In genomic region chr11:99143123-99144082, GRCm38 (mm10) we compare ENCODE assay signal across 14 mouse cellular contexts. TPM values are rescaled to one million over a fixed set of nuclear protein-coding genes. Genes with fewer than 3 reads are reported as not detected.
DNase-seq lines count a peak whose midpoint lies in the region; ATAC-seq and TF ChIP-seq lines count a peak whose summit lies in the region.
"Had no signal": no experiment of that assay in that cellular context is flagged by ENCODE, and none has a peak within 500 bp of the region (broad histone marks: within the 10 kb centered on the region; RNA-seq: fewer than 3 reads in every experiment).

No protein-coding gene starts in this region.

- no peak overlapping the region for H3K4me2 ChIP-seq in heart, embryonic 11.5 days
- H3K4me2 ChIP-seq in lung, postnatal 0 days (replicated peaks; ENCODE audit: low read depth, low read length) = no peak overlapping the region
- H3K4me2 ChIP-seq in embryonic facial prominence, embryonic 13.5 days = no peak overlapping the region
- H3K4me2 ChIP-seq: hindbrain, embryonic 13.5 days; liver, embryonic 13.5 days had no signal

- no peaks in the 10 kb centered on the region for H3K27me3 ChIP-seq in heart, embryonic 11.5 days (ENCODE audit: control insufficient read depth, insufficient read depth, low read length)
- H3K27me3 ChIP-seq in lung, postnatal 0 days (replicated peaks; ENCODE audit: insufficient read depth, low read length) = no peaks in the 10 kb centered on the region
- no peaks in the 10 kb centered on the region for H3K27me3 ChIP-seq in embryonic facial prominence, embryonic 13.5 days
- H3K27me3 ChIP-seq: hindbrain, embryonic 13.5 days had no signal

- intact Hi-C loops in heart, postnatal 10 days (cut with DNase I) = no loop called here

- H3K9ac ChIP-seq in heart, embryonic 11.5 days (ENCODE audit: low read depth, low read length) = 0 out of 2 replicates have a peak overlapping the region, but pooled peaks have one; percentile 12
- no peak overlapping the region for H3K9ac ChIP-seq in lung, postnatal 0 days (replicated peaks; ENCODE audit: low read depth)
- no peak overlapping the region for H3K9ac ChIP-seq in embryonic facial prominence, embryonic 13.5 days
- H3K9ac ChIP-seq: hindbrain, embryonic 13.5 days; liver, embryonic 13.5 days had no signal

- no peak for ATAC-seq in heart, embryonic 11.5 days (replicated peaks; ENCODE audit: insufficient number of reproducible peaks, low FRiP score, low TSS enrichment)
- no peak for ATAC-seq in lung, postnatal 0 days
- no peak for ATAC-seq in embryonic facial prominence, embryonic 13.5 days (ENCODE audit: insufficient number of reproducible peaks, insufficient read depth, low FRiP score, low TSS enrichment, low read depth)
- ATAC-seq in monocyte, adult 5-6 weeks (replicated peaks; ENCODE audit: insufficient number of reproducible peaks, low FRiP score, low TSS enrichment, poor library complexity, severe bottlenecking) = no peak

- no peak for DNase-seq in heart, postnatal 10 days
- no peak for DNase-seq in lung, postnatal 0 days (ENCODE audit: low spot score)
- no peak for DNase-seq in lung, postnatal 25 days (ENCODE audit: low spot score)
- DNase-seq in thymus, postnatal 14 days = peak; percentile 71
- no peak for DNase-seq in frontal cortex, adult 2 months (ENCODE audit: extremely low spot score in 1 of 2, low spot score in 1 of 2)
- DNase-seq: cerebellum, adult 11 months; liver, embryonic 13.5 days had no signal

- no peaks in the 10 kb centered on the region for H3K9me3 ChIP-seq in heart, embryonic 11.5 days (replicated peaks; ENCODE audit: control insufficient read depth, low read length)
- H3K9me3 ChIP-seq in lung, postnatal 0 days (ENCODE audit: low read length) = no peaks in the 10 kb centered on the region
- no peaks in the 10 kb centered on the region for H3K9me3 ChIP-seq in embryonic facial prominence, embryonic 13.5 days
- H3K9me3 ChIP-seq: hindbrain, embryonic 13.5 days; liver, embryonic 13.5 days had no signal

- 63% methylated on average over 16 of the region's 16 CpGs for WGBS in heart, embryonic 11.5 days (ENCODE audit: insufficient replicate concordance)
- WGBS in lung, postnatal 0 days = 46% methylated on average over 16 of the region's 16 CpGs
- WGBS in embryonic facial prominence, embryonic 13.5 days = 50% methylated on average over 16 of the region's 16 CpGs

- H3K36me3 ChIP-seq in heart, embryonic 11.5 days (ENCODE audit: control insufficient read depth, insufficient read depth, low read length) = no peaks in the 10 kb centered on the region
- H3K36me3 ChIP-seq in lung, postnatal 0 days (ENCODE audit: insufficient read depth, low read length) = no peaks in the 10 kb centered on the region
- no peaks in the 10 kb centered on the region for H3K36me3 ChIP-seq in embryonic facial prominence, embryonic 13.5 days
- H3K36me3 ChIP-seq: hindbrain, embryonic 13.5 days; liver, embryonic 13.5 days had no signal

- TF ChIP-seq EP300 in lung, postnatal 0 days (IDR thresholded peaks at IDR 0.05) = no peak

- H3K4me1 ChIP-seq in heart, embryonic 11.5 days (ENCODE audit: control insufficient read depth, insufficient read depth, low read length) = peaks cover 25% of the 10 kb centered on the region
- peaks cover 9% of the 10 kb centered on the region; the same call in 1 of the 2 replicates for H3K4me1 ChIP-seq in lung, postnatal 0 days (ENCODE audit: insufficient read depth, low read depth, low read length)
- H3K4me1 ChIP-seq in embryonic facial prominence, embryonic 13.5 days = peaks cover 68% of the 10 kb centered on the region

- no peak overlapping the region for H3K4me3 ChIP-seq in heart, embryonic 11.5 days (ENCODE audit: low read depth, low read length)
- no peak overlapping the region for H3K4me3 ChIP-seq in lung, postnatal 0 days (ENCODE audit: low read depth, low read length)
- H3K4me3 ChIP-seq in embryonic facial prominence, embryonic 13.5 days = no peak overlapping the region
- H3K4me3 ChIP-seq: erythroblast, embryonic 14.5 days; hindbrain, embryonic 13.5 days; liver, embryonic 13.5 days had no signal

- H3K27ac ChIP-seq in heart, embryonic 11.5 days (ENCODE audit: low read depth, low read length) = no peak overlapping the region
- peak overlapping the region; percentile 26; the same call in 1 of the 2 replicates for H3K27ac ChIP-seq in lung, postnatal 0 days (ENCODE audit: low read length)
- peak overlapping the region; percentile 67 for H3K27ac ChIP-seq in embryonic facial prominence, embryonic 13.5 days
- H3K27ac ChIP-seq: hindbrain, embryonic 13.5 days; liver, embryonic 13.5 days had no signal

- no peak for TF ChIP-seq CTCF in lung, postnatal 0 days (IDR thresholded peaks at IDR 0.05)

RNA-seq across cellular contexts. Expression of gene Ccr7, which starts 11.5 kb away (rescaled TPM):
- 0.21 and 0.36 TPM in 2 replicates for polyA plus RNA-seq in heart, embryonic 11.5 days (2014; fragmentation: Nextera tagmentation; extraction: Ambion mirVana)
- total RNA-seq in heart, postnatal 10 days (2021) = under 1 TPM; 0.42 to 0.62 TPM
- 0.50 and 0.69 TPM in 2 replicates for polyA plus RNA-seq in lung, postnatal 0 days (2015; fragmentation: Nextera tagmentation; extraction: Ambion mirVana)
- polyA plus RNA-seq in embryonic facial prominence, embryonic 13.5 days (2015; fragmentation: Nextera tagmentation; extraction: Ambion mirVana) = 0.30 and 0.69 TPM in 2 replicates
- 0.14 and 0.19 TPM in 2 replicates for polyA plus RNA-seq in frontal cortex, adult 2 months (2012; rRNA removed)
- total RNA-seq in monocyte, adult 5-6 weeks (2017) = 13.3 to 31.2 TPM (median 29.2 TPM) in 3 replicates
- total RNA-seq: gastrocnemius, adult 8-10 months; layer of hippocampus, adult 18-20 months had no signal
- polyA plus RNA-seq: erythroblast, embryonic 14.5 days; hindbrain, embryonic 13.5 days had no signal

RNA-seq across cellular contexts. Expression of gene Tns4, which starts 54.3 kb away (rescaled TPM):
- polyA plus RNA-seq in heart, embryonic 11.5 days (2014; fragmentation: Nextera tagmentation; extraction: Ambion mirVana) = 0.13 TPM in 1 of 2 replicates, not detected in the other
- under 1 TPM; 0.12 TPM for total RNA-seq in heart, postnatal 10 days (2021)
- polyA plus RNA-seq in lung, postnatal 0 days (2015; fragmentation: Nextera tagmentation; extraction: Ambion mirVana) = 0.13 and 0.24 TPM in 2 replicates
- polyA plus RNA-seq in embryonic facial prominence, embryonic 13.5 days (2015; fragmentation: Nextera tagmentation; extraction: Ambion mirVana) = 0.53 and 0.73 TPM in 2 replicates
- polyA plus RNA-seq in frontal cortex, adult 2 months (2012; rRNA removed) = 0.19 and 0.34 TPM in 2 replicates
- 4.1 to 6.4 TPM (median 4.2 TPM) in 3 replicates for total RNA-seq in monocyte, adult 5-6 weeks (2017)
- total RNA-seq: gastrocnemius, adult 8-10 months had no signal
- polyA plus RNA-seq: erythroblast, embryonic 14.5 days had no signal
